Mouse (Mus musculus): ENCODE results near the gene Stx3.

The Stx3 gene

DNA sequence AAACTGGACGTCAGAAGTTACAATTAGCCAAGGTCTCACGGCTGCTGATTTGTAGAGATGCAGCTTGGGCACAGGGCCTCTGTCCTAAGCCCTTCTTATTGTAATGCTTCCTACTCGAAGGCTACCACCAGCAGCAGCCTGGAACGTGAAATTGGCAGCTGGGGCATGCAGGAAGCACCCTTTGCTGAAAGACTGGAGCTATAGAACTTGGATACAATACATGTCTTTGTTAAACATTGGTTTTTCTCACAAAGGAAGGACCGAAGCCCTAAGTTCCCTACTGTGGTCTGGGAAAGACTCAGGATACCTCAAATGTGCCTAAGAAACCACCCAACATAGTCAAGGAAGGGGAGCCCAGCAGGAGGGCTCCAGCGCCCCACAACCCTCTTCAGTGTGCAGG is 11.4 kb downstream of the Stx3 start:
- DNase-seq (ENCODE audit: low spot score in 2 of 2): no peak

DNA sequence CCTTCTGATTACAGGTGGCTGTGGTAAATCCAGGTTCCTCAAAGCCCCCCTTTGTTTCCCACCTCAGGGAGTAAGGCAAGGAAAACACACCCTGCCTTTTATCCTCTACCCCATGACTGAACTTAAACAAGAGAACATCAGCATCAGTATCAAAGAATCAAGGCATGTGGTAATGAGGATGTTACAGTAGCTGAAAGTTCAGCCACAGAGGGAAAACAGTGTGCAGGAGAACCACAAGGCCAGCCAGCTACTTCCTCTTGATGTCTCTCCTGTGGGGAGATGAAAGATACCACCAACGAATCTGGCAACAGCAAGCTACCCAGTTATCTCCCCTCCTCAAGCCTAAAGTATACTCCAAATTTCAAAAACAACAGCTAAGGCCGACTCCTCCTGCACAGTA is 12.0 kb downstream of the Stx3 start:
- DNase-seq (ENCODE audit: low spot score in 2 of 2): no peak

DNA sequence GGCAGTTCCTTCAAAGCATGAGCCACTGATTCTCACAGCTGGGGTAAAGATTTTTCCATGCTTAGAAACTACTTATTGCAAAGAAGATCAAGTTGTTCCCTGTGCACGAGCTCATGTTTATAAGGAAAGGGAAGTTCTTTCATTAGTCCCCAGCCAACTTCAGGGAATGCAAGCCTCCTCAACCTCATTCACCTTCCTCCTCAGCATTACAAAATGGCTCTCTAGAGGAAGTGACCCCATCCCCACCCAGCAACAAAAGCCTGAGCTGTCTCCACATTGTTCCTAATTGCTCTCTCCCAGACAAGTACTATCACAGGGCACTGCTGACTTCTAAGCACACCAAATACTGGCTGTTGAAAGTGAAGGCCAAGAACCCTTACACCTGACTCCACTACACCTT is 14.8 kb downstream of the Stx3 start:
- no peak for DNase-seq (ENCODE audit: low spot score in 2 of 2)

DNA sequence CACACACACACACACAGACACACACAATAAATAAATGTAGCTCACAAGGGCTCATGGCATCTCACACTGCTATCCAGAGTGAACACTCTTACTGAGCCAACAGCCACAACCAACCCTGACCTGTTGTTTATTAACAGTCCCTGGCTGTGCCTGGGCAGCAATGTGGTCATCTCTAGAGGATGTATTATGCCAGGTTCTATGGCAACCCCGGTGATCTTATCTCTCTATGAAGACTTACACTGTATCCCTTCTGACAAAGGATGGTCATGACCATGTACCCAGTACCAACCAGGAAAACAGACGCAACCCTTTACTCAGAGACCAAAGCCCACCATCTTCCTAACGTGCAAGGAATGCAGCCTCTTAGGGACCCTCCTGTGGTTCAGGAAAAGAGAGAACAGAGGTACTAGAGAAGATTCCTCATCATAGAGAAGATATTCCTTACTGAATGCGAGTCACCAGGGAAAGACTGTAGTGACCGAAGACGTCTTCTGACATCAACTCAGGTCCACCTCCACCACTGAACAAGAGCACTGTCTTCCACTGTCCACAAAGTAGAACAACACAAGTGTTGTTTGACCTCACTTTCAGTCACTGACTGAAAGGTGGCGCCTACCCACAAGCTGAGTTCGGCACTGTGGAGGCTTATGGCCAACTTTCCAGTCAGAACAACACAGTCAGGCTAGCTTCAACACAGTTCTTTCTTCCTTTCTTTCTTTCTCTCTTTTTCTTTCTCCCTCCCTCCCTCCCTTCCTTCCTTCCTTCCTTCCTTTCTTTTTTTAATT is 18.5 kb downstream of the Stx3 start:
- no peak for DNase-seq (ENCODE audit: low spot score in 2 of 2)

DNA sequence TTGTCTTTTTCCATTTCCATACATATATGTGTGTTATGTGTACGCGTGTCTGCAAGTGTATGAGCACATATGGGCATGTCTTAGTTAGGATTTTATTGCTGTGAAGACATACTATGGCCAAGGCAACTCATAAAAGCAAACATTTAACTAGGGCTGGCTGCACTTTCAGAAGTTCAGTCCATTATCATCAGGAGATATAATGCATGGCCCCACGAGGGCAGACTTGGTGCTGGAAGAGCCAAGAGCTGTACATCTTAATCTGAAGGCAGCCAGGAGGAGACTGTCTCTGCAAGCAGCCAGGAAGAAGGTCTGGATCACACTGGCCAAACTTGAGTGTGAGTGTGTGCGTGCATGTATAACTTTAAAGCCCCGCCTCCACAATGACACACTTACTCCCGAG is 24.8 kb downstream of the Stx3 start:
- no peak for DNase-seq (ENCODE audit: low spot score in 2 of 2)

DNA sequence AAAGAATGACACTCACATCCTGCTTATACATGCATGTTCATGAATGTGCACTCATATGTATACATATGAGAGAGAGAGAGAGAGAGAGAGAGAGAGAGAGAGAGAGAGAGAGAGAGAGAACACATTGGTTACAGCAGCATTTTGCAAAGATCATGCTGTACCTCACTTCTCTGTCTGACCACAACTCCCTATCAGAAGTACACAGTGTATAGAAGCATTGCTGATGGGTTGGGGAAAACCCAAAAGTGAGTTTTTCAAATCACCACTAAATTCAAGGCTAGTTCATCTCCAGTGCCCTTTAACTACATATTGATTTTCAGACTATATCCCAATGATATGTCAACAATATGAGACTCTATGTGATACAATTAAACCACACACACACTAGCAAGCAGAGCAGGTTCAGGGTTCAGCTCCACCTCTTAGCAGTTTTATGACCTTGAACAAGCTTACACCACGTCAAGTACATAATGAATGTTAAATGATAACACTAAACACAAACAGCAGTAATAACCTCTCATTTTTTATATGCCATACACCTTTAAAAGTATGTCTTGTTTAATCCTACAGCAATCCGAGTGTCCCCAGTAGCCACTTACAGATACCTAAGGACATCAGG is 25.4 kb downstream of the Stx3 start:
- DNase-seq (ENCODE audit: low spot score in 2 of 2): no peak

DNA sequence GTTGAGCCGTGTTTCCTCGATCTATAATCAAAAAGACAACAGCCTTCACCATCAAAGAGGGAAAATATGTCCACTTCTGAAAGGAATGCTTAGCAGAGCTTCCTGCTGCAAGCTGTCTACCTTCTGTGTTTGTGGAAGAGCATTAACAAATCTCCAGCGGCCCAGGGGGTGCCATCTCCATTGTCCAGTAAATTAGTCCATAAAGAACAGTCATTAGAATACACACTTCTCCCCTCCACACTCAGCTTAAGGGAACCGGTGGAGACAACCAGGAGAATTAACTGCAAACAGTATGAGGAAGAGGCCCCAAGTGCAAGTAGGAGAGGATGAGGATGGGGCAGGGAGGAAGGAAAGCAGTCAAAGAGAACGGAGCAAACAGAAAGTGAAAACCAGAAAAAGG is 27.4 kb downstream of the Stx3 start:
- DNase-seq (ENCODE audit: low spot score in 2 of 2): no peak

DNA sequence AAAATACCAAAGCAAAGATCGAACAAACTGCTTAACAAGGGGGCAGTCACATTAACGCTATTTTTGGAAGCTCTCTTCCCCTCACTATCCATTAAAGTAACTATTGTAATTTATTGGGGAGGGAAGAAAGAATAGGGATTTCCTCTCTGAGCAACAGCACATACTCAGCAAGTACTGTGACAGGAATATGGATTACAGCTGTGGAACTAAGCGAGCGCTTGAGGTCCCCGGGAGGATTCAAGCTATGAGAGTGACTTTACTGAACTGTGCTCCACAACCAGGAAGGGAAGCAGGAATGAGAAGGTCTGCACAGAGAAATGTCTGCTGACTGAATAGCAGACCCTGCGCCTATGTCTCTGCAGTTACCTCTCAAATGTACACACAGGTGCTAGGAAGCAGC is 30.3 kb downstream of the Stx3 start:
- DNase-seq (ENCODE audit: low spot score in 2 of 2): no peak

DNA sequence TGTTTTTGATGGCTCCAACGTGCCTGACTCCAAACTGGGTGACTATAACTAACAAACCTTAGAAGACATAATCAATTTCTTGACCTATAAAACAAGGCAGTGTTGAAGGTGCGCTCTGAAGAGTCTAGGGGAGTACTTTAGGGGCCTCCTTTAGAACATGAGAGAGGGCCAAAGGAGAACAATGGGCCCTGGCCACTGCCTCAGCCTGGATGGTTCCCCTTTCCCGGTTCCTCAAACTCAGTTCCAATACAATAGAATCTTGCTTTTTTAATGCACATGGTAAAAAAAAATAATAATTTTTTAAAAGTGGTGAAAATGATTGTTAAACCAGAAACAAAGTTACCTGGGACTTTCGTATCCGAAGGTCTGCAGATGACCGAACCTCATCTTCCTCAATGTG is 31.4 kb downstream of the Stx3 start:
- DNase-seq (ENCODE audit: low spot score in 2 of 2): no peak

DNA sequence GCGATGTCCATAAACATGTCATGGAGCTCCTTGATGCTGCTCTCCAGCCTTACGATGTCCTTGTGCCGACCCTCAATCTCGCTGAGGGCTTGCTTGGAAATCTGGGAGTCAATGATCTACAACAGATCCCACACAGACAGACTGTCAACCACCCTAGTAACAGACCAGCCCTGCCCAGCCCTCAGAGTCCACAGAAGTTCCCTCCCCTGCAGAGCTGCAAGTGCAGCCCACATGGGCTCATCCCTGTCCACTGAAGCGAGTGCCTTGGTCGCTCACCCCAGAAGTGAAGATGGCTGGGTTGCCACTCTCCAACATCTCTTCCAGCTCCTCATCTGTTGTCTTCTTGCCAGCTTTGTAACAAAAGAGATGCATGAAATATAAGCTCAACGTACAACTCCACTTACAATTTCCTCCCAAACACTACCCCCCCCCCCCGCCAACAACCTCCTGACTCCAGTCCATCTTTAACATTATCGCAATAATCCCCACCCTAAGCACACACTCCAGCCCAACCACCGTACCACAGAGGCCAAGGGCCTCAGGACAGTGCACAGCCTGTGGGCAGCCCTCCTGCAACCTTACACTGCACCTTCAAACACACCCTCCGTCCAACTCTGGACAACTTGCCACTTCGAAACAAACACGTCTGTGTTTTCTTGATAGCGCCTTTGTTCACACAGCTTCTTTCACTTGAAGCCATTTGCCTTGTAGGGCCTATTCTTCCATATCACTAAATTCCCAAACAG is 33.6 kb downstream of the Stx3 start:
- DNase-seq (ENCODE audit: low spot score in 2 of 2): no peak

DNA sequence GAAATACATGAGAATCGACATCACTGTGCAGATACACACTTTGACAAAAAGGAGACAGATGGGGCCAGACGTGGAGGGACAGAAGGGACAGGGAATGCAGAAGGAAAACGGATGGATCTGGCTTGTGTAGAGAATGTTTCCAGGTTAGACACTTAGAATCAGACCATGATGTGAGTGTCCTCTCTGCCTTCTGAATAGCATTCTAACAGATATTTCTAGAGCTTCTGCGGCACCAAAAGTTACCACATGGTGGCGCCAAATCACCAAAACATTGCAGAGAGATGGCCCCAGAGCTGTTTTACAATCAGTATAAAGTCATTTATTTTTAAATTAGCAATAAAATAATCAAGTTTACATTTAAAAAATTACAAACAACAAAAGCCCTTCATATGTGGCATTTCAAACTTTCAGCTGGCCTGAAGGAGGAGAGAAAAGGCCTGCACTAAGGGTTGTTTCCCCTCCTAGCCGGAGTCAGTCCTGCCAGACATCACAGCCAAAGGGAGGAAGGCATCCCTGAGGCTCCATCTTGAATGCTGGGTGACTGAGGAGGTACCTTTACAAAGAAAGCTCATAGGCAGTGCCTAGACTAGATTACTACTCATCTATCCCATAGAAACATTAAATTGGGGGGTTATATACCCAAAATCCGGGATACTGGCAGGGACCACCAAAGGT is 41.9 kb downstream of the Stx3 start:
- DNase-seq (ENCODE audit: low spot score in 2 of 2): peak; percentile 57 to 61

DNA sequence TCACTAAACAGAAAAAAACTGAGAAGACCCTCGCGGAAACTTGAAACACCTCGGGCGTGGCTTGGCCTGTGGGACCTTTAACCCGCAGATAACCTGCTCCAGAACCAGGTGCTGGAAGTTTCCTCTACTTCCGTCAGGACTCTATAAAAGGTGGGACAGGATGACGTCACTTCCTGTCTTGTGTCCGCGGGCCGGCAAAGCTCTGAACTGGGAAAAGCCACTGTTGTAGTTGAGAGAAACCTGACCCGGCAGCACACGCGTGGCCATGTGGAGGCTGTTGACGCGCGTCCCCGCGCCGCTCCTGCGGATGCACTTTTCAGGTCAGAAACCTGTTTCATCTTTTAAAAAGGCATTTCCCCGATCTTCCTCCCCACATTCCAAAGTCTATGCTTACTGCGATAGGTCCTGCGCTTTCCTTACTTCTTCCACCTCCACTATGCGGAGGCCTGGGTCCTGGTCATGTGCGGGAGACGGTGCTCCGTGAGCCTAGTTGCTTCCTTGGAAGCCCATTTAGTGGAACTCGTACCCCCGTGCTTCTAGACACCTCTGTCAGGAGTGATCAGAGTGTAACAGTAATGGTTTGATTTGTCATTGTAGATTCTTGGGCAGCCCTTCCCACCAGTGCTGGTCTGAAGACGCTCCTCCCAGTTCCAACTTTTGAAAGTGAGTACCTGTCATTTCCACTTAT is 48.9 kb downstream of the Stx3 start, which contains the start of gene Mrpl16:
TSS of gene Mrpl16 (plus strand) at position 187 of the 688 bp plus-strand sequence.
- DNase-seq (ENCODE audit: low spot score in 2 of 2): peak; percentile 83 to 88

DNA sequence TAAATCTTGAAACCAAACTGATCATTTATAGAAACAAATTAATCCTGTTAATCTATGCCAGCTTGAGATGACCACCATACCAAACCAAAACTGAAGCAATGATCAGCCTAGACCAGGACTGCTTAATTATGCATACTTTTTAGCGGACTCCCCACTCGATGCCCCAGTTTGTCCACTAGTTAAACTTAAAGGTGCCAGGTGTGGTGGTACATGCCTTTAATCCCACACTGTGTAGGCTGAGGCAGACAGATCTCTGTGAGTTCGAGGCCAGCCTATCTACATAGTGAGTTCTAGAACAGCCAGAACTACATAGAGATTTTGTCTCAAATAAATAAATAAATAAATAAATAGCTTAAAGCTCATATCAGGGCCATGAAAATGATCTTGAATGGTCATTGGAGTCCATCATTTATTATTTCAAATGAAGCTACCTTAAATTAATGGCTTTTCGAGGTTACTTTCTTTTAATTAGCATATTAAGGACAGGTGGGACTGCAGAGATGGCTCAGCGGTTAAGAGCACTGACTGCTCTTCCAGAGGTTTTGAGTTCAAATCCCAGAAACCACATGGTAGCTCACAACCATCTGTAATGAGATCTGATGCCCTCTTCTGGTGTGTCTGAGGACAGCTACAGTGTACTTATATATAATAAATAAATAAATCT is 49.8 kb downstream of the Stx3 start:
- DNase-seq (ENCODE audit: low spot score in 2 of 2): no peak

DNA sequence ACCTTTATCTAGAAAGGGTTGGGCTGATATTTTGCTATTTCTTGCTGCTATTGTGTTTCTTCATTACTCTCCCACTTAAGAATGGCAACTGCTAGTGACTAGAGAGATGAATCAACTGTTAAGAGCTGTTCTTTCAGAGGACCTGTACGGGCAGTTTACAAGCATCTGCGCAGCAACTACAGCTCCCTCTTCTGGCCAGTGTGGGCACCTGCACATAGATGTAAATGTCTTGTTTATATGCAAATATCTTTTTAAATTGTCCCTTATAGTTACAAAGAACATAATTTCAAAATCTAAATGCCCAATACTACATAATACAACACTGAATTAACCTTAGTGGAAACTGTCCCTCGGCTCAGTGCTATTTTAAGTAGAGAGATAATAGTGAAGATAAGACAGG is 51.0 kb downstream of the Stx3 start:
- DNase-seq (ENCODE audit: low spot score in 2 of 2): no peak

DNA sequence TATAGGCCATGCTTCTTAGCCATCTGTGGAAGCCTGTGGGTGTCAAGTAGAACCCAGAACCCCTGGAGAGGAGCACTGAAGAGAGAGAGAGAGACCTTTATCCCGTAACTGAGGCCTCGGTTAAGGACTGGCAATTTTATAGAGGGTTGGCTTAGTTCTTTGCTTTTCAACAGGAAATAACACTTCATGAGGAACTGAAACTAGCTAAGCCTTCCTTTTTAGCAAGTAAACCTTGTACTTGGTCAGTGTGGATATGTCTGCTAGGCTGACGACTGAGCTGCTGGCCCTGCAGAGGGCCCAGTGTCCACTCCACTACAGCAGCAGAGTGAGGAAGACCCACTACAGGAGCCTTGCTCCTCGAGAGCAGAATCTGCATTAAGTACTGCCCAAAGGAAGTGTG is 52.8 kb downstream of the Stx3 start:
- DNase-seq (ENCODE audit: low spot score in 2 of 2): no peak

DNA sequence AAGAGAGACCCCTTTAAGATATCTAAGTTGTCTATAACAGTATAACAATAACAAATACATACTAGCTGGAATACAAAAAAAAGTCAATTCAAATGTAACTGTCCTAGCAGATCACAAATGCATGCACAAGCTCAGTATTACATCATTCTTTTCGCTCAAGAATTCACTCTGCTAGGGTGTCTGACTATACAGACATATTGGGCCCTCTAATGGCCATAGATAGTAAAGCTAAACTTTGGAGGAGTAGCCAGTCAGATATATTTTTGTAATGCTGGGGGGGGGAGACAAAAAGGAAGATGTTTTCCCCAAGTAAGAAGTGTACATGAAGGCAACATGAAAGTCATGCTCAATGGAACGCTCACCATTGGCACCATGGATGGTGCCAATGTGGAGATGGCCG is 54.1 kb downstream of the Stx3 start:
- no peak for DNase-seq (ENCODE audit: low spot score in 2 of 2)

DNA sequence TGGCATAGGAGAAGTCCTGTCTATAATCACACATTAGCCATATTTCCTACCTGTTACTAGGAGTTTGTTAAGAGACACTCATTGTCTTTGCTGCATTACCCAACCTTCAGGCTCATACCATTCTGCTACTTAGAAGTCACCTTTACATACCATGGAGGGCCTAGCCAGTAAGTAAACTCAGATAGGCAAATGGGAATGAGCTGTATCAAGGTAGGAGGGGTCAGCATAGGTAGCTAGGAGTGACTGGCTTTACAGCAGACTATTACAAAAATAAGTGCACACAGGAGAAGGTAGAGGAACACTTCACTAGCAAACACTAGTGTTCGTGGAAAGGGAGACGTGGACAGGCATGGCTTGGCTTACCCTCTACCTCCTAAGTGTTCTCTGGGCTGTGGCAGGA is 71.9 kb downstream of the Stx3 start, which contains the start of gene Gif:
TSS of gene Gif (plus strand) at position 257 of the 400 bp plus-strand sequence.
- DNase-seq (ENCODE audit: low spot score in 2 of 2): no peak

DNA sequence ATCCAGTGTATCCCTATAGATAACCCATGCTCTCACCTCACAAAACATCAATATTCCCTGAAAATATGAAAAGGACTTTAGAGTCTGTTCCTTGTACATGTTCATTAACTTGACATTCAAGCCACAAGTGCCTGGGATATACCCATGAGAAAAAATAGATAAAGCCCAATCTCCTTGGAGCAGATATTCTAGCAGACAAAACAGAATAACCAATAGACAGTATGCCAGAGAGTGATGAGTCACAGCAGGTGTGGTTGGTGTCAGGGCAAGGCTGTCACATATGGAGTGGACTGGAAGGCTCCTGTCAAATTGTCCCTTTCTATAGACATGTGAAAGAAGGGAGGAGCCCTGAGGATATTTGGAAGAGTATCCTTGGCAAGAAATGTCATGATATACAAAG is 73.5 kb downstream of the Stx3 start:
- DNase-seq (ENCODE audit: low spot score in 2 of 2): no peak

DNA sequence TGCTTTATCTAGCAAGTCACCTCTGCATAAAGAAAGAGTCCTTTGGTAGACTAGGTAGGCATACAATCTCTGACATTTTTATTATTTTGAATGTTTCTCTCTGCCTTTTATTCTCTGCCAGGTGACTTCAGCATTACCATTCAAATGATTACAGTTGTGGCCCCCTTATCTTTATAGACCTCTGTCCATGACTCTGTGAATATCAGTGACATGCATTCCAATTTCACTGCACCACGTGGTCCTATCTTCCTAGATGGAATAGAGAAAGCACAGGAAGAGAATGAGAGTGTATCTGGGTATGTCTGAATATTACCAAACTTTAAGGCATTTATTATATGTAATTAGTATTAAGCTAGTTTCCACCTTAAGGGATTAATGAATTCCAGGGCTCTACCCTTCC is 82.7 kb downstream of the Stx3 start:
- DNase-seq (ENCODE audit: low spot score in 2 of 2): no peak

DNA sequence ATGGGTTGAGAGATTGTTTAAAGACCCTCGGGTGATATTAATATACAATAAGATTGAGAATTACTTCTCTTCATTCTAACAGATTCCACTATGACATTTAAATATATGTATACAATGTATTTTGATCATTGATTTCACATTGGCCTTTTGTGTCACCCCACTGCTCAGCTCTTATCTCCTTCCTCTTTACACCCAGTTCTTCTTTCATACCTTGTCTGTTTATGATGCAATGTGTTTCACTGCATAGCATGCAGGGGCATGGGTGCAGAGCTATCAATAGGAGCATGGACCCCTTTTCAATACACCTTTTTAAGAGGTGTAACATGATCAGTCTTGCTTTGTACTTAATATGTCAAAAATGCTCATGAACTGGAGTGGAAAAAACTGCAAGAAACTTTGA is 88.9 kb downstream of the Stx3 start:
- DNase-seq (ENCODE audit: low spot score in 2 of 2): no peak

DNA sequence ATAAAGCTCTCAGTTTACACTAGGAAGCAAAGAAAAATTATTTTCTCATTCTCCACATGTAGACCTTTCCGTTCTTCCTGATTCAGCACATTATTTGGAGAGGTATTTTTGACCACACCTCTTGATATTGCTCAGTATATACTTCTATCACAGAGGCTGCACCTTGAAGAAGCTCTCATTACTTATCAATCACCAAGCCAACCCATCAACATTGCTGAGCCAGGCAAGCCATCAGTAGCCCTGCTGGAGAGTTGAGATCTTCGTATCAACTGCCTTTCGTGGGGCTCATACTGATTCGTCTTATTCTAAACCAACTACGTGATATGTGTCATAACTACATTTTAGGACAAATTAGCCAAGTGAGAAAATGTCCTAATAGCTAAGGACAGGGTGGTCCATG is 91.9 kb downstream of the Stx3 start:
- no peak for DNase-seq (ENCODE audit: low spot score in 2 of 2)

Data from frontal cortex, postnatal 25 days (tissue).